Mouse (Mus musculus) limb, embryonic 12.5 days (tissue): ENCODE results near the gene Stx1a. TPM values are rescaled to one million over a fixed set of nuclear protein-coding genes. Genes with fewer than 3 reads are reported as not detected.

Experiments used
- ATAC-seq: fragments of 200-750 bp; cut with Nextera tagmentation; 2 replicates; pipeline ENCODE4 v1.8.0; 2017; ENCODE audit warnings: low read depth, moderate TSS enrichment; ENCODE audit not compliant: insufficient number of reproducible peaks, insufficient read depth, low FRiP score, low TSS enrichment
- H3K27ac ChIP-seq: fragments of 300-500 bp; sonication (generic); 2 replicates; pipeline ENCODE4 v1.5.1; 2016; ENCODE audit warnings: mild to moderate bottlenecking, moderate library complexity
- H3K27me3 ChIP-seq: fragments of 300-500 bp; sonication (generic); 2 replicates; pipeline ENCODE4 v1.6.1; 2016; ENCODE audit warnings: mild to moderate bottlenecking, moderate library complexity
- H3K36me3 ChIP-seq: fragments of 300-500 bp; sonication (generic); 2 replicates; pipeline ENCODE4 v1.6.1; 2016; ENCODE audit warnings: mild to moderate bottlenecking, moderate library complexity
- H3K4me1 ChIP-seq: fragments of 300-500 bp; sonication (generic); replicated peaks from 2 replicates; pipeline ENCODE4 v1.6.1; 2016
- H3K4me2 ChIP-seq: fragments of 300-500 bp; sonication (generic); 2 replicates; pipeline ENCODE4 v1.6.1; 2016; ENCODE audit warnings: mild to moderate bottlenecking, moderate library complexity
- H3K4me3 ChIP-seq: fragments of 300-500 bp; sonication (generic); replicated peaks from 2 replicates; pipeline ENCODE4 v1.5.1; 2016; ENCODE audit warnings: mild to moderate bottlenecking
- H3K9ac ChIP-seq: fragments of 300-500 bp; sonication (generic); replicated peaks from 2 replicates; pipeline ENCODE4 v1.6.1; 2016; ENCODE audit warnings: mild to moderate bottlenecking, moderate library complexity
- H3K9me3 ChIP-seq: fragments of 300-500 bp; sonication (generic); 2 replicates; pipeline ENCODE4 v1.6.1; 2016; ENCODE audit warnings: mild to moderate bottlenecking, moderate library complexity
- WGBS: fragments of 180-500 bp; shearing (Covaris S2); methylation state at CpG from one replicate; pipeline ENCODE4 v1.1.7; 2016; 5-methylcytosine and 5-hydroxymethylcytosine counted together
- polyA plus RNA-seq: library from polyadenylated mRNA; unstranded; fragments of >200 nt; fragmentation: Nextera tagmentation; extraction: Ambion mirVana; gene quantifications from 2 replicates; pipeline ENCODE4 v1.2.1, GENCODE M21; 2016

Gene Stx1a
- polyA plus RNA-seq, 1 experiment from 2014 or later, result 9.7 TPM

DNA sequence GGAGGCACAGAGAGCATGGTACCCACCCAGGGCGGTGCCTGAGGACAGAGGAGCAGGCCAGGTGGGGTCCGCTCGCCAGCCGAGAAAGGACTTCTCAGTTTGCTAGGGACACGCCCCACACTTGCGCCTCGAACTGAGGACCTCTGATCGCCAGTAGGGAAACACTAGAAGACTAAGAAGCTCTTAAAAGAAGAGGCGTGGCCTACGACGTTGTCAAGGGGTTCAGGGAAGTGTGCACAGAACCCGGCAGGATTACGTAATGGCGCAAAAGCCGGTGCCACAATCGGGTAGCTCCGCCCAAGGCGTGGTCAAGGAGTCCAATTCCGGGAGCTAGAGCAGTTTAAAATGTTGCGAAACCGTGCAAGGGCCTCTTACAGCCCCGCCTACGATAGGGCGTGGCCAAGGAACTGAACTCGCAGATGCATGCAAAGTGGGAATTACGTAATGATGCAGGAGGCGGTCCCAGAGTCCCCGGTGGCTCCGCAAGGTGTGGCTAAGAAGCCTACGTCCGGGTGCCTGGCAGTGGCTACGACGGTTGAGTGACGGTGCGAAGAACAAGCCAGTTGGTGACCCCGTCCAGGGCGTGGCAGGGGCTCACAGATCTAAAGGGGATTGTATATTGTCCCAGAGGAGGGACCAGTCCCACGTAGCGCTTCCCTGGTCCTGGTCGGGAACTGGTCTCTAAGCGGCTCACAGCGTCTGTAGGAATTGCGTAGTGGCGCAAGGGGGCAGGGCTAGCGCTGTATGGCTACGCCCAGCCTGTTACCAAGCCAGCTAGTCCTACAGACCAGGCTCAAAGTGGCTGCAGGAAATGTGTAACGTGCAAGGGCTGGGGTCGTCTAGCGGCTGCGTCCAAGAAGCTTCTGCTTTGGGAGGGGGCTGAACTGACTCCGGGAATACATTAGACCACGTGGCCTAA, 14.4 kb upstream of the Stx1a start, which contains the start of gene Abhd11:
Gene Abhd11 (plus strand): TSS at position 482 of the 919 bp plus-strand sequence.
- Histone ChIP-seq H3K4me1 (peaks cover 31% of the 10 kb centered on the region), H3K27ac (peak within 1 kb of the TSS; percentile 96), H3K36me3 (no peaks in the 10 kb centered on the region), H3K4me2 (peak within 1 kb of the TSS; percentile 65), H3K9me3 (no peaks in the 10 kb centered on the region), H3K4me3 (peak within 1 kb of the TSS; percentile 56), H3K27me3 (peaks cover 17% of the 10 kb centered on the region), H3K9ac (peak within 1 kb of the TSS; percentile 52)
- peak; percentile 86 for ATAC-seq
- WGBS, result under 1% methylated on average over 52 of the region's 52 CpGs

DNA sequence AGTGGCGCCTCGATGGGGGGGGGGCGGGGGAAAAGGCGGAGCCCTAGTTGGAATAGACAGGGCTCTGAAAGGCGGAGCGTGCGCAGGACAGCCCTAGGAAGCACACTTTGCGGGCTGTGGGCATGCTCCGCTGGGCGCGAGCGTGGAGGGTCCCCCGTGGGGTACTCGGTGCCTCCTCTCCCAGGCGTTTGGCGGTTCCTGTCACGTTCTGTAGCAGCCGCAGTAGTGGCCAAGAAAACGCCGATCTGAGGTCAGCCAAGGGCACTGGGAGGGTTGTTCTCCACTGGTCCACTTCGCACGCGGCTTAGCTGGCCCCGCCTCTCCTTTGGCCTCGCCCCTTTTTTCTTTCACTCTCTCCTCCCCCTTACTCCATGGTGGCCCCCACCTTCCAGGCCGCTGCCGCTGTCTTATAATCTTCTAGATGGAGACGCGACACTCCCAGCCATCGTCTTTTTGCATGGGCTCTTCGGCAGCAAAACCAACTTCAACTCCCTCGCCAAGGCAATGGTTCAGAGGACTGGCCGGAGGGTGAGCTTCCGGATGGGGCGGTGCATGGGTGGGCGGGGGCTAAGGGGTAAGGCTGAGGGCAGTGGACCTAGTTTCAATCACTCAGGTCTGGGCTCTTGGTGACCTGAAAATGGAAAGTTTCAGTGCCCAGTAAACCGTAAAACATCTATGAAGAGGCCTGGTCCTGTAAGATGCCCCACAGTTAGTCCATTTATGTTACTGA, 13.5 kb upstream of the Stx1a start:
- Histone ChIP-seq H3K27ac (peak overlapping the region; percentile 96), H3K4me1 (peaks cover 31% of the 10 kb centered on the region), H3K4me3 (peak overlapping the region; percentile 56), H3K27me3 (peaks cover 17% of the 10 kb centered on the region), H3K36me3 (no peaks in the 10 kb centered on the region), H3K9ac (peak overlapping the region; percentile 51), H3K9me3 (no peaks in the 10 kb centered on the region), H3K4me2 (peak overlapping the region; percentile 65)
- peak; percentile 71 for ATAC-seq
- under 1% methylated on average over 37 of the region's 37 CpGs for WGBS

DNA sequence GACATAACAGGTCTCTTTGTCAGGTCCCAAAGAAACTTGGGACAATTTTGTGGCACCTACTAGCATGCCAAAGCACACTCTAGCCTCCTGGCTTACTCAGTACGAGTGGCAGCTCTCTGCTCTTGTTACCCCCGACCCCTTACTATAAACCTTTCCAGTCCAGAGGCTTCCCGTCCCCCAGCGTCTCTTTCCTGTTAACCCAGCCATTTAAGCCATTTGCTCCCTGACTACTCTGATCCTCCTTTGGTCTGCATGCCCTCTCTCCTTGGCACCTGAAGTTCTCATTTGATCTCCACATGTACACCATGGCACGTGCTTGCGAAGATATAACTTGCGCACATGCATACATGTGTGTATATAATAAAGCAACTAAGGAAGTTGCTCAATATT, 13.0 kb upstream of the Stx1a start:
- peaks cover 31% of the 10 kb centered on the region for H3K4me1 ChIP-seq
- WGBS, result 51% methylated on average over 7 of the region's 7 CpGs

DNA sequence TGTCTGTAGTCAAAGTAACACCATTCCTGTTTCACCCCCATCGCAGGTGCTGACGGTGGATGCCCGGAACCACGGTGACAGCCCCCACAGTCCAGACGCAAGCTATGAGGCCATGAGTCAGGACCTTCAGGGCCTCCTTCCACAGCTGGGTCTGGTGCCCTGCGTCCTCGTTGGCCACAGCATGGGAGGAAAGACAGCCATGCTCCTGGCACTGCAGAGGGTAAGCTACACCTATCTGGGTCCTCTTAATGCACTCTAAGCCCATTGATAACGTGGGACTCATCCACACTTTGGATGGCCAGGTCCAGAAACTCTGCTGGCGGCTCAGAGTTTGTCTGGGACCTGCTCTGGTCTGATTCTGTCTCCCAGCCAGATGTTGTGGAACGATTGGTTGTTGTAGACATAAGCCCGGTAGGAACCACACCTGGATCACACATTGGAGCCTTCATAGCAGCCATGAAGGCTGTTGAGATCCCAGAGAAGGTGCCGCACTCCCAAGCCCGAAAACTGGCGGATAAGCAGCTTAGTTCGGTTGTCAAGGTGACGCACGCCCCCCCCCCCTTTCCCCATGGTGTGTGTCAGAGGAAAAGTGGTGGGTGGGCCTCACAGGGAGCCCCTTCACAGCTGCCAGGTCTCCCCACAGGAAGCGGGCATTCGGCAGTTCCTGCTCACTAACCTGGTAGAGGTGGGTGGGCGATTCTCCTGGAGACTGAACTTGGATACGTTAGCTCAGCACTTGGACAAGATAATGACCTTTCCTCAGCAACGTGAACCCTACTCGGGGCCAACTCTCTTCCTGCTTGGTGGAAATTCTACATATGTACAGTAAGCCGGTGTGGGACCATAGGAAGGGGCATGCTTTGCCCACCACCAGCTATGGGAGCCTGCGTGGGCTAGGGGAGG, 12.2 kb upstream of the Stx1a start:
- Histone ChIP-seq H3K9me3 (no peaks in the 10 kb centered on the region), H3K27ac (no peak overlapping the region), H3K4me1 (peaks cover 31% of the 10 kb centered on the region), H3K36me3 (no peaks in the 10 kb centered on the region), H3K27me3 (peaks cover 13% of the 10 kb centered on the region), H3K4me3 (0 out of 2 replicates have a peak overlapping the region, but pooled peaks have one; percentile 11), H3K9ac (no peak overlapping the region), H3K4me2 (no peak overlapping the region)
- 88% methylated on average over 25 of the region's 25 CpGs for WGBS
- no peak for ATAC-seq

More for the DNA sequence above, 13.0 kb upstream of the Stx1a start:
- peak overlapping the region; percentile 96 for H3K27ac ChIP-seq
- H3K4me2 ChIP-seq, result peak overlapping the region; percentile 65
- no peak for ATAC-seq
- H3K9me3 ChIP-seq, result no peaks in the 10 kb centered on the region
- H3K36me3 ChIP-seq, result no peaks in the 10 kb centered on the region
- H3K9ac ChIP-seq, result peak overlapping the region; percentile 51
- H3K27me3 ChIP-seq, result peaks cover 17% of the 10 kb centered on the region
- H3K4me3 ChIP-seq, result peak overlapping the region; percentile 56

DNA sequence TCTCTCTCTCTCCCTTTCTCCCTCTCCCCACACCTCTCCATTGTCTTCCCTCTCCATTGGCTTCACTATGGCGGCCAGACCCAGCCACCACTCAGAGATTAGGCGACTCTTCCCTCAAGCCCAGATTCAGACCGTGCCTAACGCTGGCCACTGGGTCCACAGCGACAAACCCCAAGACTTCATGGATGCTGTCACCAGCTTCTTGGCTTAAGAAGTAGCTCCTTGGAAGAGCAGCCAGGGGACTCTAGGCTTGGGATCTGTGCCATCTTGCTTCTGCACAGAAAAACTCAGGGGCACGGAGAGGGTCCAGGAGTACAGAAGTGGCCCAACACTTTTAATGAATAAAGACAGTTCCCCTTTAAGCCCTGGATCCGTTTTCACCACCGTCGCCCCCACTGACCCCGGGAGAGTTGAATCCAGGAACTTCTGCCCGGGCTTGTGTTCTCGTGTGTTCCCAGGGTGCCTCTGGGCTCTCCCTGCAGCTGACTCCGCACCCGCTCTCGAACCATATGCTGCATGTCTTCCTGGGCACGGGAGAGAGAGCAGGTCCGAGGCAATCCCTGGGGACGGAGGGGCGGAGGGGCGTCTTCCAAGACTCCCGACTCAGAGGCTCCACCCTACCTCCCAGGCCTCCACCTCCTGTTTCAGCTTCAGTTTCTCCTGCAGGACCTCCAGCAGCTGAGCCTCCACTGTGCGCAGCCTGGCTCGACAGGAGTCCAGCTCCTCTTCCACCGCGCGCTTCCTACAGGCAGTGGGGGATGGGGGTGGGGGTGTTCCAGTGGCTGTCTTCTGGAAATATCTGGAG, 11.3 kb upstream of the Stx1a start:
- Histone ChIP-seq H3K4me2 (peak overlapping the region; percentile 43), H3K4me3 (peak overlapping the region; percentile 16; the same call in 1 of the 2 replicates), H3K36me3 (no peaks in the 10 kb centered on the region), H3K9ac (0 out of 2 replicates have a peak overlapping the region, but pooled peaks have one; percentile 8), H3K4me1 (peaks cover 31% of the 10 kb centered on the region), H3K27me3 (peaks cover 13% of the 10 kb centered on the region), H3K9me3 (no peaks in the 10 kb centered on the region), H3K27ac (peak overlapping the region; percentile 12; the same call in 1 of the 2 replicates)
- ATAC-seq, result no peak
- 24% methylated on average over 26 of the region's 26 CpGs for WGBS

DNA sequence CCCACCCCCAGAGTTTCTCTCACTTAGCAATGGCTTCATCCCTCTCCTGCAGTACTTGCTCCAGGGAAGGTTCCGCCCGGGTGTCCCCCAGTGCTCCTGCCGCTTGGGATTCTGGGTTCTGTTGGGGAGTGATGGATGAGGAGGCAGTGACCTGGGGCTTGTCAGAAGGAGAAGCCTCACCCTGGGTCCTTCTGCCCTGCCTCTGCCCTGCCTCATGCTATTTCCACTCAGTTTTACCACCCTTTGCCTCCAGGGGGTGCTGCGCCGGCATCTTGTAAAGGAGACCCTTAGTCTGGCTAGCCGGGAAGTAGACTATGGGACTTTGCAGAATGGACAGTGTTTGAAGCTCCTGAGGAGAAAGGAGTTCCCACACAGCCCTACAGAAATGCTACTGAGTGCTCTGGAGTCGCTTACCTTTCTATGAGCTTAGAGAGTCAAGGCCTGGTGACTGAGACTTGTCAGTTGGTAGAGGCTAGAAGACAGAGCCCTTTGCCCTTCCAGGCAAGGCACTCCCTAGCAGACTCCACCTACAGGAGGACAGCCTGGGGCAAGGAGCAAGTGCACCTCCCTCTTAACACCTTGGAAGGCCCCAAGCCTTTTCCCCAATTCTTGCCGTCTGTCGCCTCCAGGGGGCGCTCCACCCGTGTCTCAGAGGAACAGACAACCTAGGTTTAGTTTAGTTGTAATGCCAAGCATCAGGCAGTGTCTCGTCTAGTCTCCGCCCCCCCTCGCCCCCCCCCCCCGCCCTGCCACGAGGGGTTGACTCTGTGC, 10.4 kb upstream of the Stx1a start:
- H3K4me2 ChIP-seq, result peak overlapping the region; percentile 43
- H3K4me1 ChIP-seq, result peaks cover 31% of the 10 kb centered on the region
- H3K9me3 ChIP-seq, result no peaks in the 10 kb centered on the region
- peaks cover 13% of the 10 kb centered on the region for H3K27me3 ChIP-seq
- 2% methylated on average over 16 of the region's 16 CpGs for WGBS
- H3K4me3 ChIP-seq, result peak overlapping the region; percentile 16; the same call in 1 of the 2 replicates
- H3K9ac ChIP-seq, result 0 out of 2 replicates have a peak overlapping the region, but pooled peaks have one; percentile 8
- no peak for ATAC-seq
- no peaks in the 10 kb centered on the region for H3K36me3 ChIP-seq
- no peak overlapping the region for H3K27ac ChIP-seq

DNA sequence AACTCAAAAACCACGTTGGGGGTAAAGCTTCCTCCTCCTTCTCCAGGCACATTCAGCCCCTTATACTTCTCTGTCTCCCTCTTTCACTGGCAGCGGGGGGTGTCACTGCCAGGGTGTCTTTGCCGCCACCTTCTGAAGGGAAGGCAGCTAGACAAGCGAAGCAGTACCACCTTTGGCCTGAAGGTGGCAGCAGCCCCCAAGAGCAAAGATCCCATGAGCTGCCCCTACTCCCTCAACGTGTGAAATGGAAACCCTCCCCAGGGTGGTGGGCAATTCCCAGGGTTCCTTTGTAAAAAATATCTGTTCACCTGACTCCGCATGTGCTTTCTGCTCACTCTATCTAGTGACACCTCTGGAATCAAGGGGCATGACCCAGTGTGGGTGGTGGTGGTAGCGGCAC, 7.8 kb upstream of the Stx1a start:
- no peak overlapping the region for H3K4me2 ChIP-seq
- peaks cover 13% of the 10 kb centered on the region for H3K27me3 ChIP-seq
- no peak overlapping the region for H3K27ac ChIP-seq
- ATAC-seq, result no peak
- peaks cover 21% of the 10 kb centered on the region for H3K4me1 ChIP-seq
- no peaks in the 10 kb centered on the region for H3K9me3 ChIP-seq
- H3K4me3 ChIP-seq, result no peak overlapping the region
- WGBS, result 13% methylated on average over 7 of the region's 7 CpGs
- H3K9ac ChIP-seq, result no peak overlapping the region
- no peaks in the 10 kb centered on the region for H3K36me3 ChIP-seq

DNA sequence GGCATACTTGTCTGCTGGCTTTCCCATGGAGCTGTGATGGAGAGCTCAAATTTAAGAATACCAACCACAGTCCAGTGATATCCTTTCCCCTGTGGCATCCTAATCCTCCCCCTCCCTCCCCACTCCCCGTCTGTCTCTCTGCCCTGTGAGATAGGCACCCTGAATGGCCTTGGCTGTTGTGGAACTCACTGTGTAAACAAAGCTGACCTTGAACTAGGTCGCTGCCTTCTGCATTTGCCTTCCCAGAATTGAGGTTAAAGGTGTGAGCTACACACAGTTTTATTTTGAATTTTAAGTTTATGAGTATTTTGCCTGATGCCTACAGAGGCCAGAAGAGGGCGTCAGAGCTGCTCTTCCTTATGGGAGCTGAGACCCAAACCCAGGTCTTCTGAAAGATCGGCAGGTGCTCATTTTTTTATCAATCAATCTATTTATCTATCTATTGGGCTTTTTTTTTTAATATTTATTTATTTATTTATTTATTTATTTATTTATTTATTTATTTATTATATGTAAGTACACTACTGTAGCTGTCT, 7.0 kb upstream of the Stx1a start:
- peaks cover 16% of the 10 kb centered on the region for H3K4me1 ChIP-seq

DNA sequence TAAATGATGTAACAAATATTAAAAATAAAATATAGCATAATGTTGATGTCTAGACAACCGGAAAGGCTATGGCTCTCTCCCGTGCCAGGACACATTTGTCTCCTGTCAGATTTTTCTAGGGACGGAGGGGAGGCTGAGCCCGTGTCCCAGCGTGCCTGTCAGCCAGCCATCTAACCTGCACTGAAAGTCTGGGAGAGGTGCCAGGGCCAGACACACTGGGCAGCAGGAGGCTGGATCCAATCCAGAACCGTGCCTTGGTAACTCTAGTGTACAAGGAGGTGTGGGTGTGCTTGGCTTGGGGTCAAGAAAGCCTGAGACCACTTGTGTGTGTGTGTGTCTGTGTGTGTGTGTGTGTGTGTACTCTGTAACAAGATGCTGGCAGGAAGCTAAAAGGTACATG, 1.5 kb upstream of the Stx1a start:
- H3K4me1 ChIP-seq, result peaks cover 27% of the 10 kb centered on the region
- H3K4me2 ChIP-seq, result no peak overlapping the region
- no peak overlapping the region for H3K27ac ChIP-seq
- 79% methylated on average over 6 of the region's 6 CpGs for WGBS
- H3K9ac ChIP-seq, result no peak overlapping the region
- H3K36me3 ChIP-seq, result no peaks in the 10 kb centered on the region
- no peak overlapping the region for H3K4me3 ChIP-seq
- no peaks in the 10 kb centered on the region for H3K27me3 ChIP-seq
- no peaks in the 10 kb centered on the region for H3K9me3 ChIP-seq
- no peak for ATAC-seq

More for the DNA sequence above, 7.0 kb upstream of the Stx1a start:
- Histone ChIP-seq H3K27ac (no peak overlapping the region), H3K27me3 (peaks cover 13% of the 10 kb centered on the region), H3K9ac (no peak overlapping the region), H3K4me3 (no peak overlapping the region), H3K36me3 (no peaks in the 10 kb centered on the region), H3K9me3 (no peaks in the 10 kb centered on the region), H3K4me2 (no peak overlapping the region)
- no peak for ATAC-seq
- 56% methylated on average over 4 of the region's 4 CpGs for WGBS
